Mouse (Mus musculus): ENCODE data around the gene Hipk1.

- TF ChIP-seq ZC3H11A (IDR thresholded peaks at IDR 0.05; ENCODE audit: borderline replicate concordance, low read depth, low read length) (no peak), MAFK (IDR thresholded peaks at IDR 0.05; ENCODE audit: insufficient read depth, low read depth, low read length) (no peak), HCFC1 (IDR thresholded peaks at IDR 0.05; ENCODE audit: borderline replicate concordance, insufficient read depth, low read length) (no peak), ZNF384 (IDR thresholded peaks at IDR 0.05; ENCODE audit: low read depth, low read length) (no peak), CHD2 (IDR thresholded peaks at IDR 0.05; ENCODE audit: low read depth, low read length) (no peak)
Observed at GRCm38 (mm10) chr3:103690506-103690905, 100.9 kb downstream of the Hipk1 start.

All from ES-E14 (cell line).